Mouse (Mus musculus): Measurements from ENCODE around the gene Flii.

Flii gene

GRCm38 (mm10) chr11:60712639-60713255 is 14.3 kb downstream of the Flii start:
- no peak for DNase-seq

GRCm38 (mm10) chr11:60712040-60712439 is 15.0 kb downstream of the Flii start:
- no peak for DNase-seq

GRCm38 (mm10) chr11:60711218-60711617 is 15.8 kb downstream of the Flii start:
- no peak for DNase-seq

- DNase-seq: no peak
These were observed 17.3 kb downstream of the Flii start for GRCm38 (mm10) chr11:60709481-60710465.

GRCm38 (mm10) chr11:60708631-60709030 is 18.4 kb downstream of the Flii start:
- DNase-seq: no peak

GRCm38 (mm10) chr11:60707672-60708071 is 19.4 kb downstream of the Flii start:
- DNase-seq: peak; percentile 95

GRCm38 (mm10) chr11:60706696-60707480 is 20.2 kb downstream of the Flii start:
- no peak for DNase-seq

- DNase-seq: no peak
These were observed 21.0 kb downstream of the Flii start for GRCm38 (mm10) chr11:60706076-60706475.

- DNase-seq: no peak
These were observed 21.8 kb downstream of the Flii start for GRCm38 (mm10) chr11:60705255-60705654.

GRCm38 (mm10) chr11:60704023-60704880 is 22.8 kb downstream of the Flii start:
- no peak for DNase-seq

GRCm38 (mm10) chr11:60703131-60703530 is 23.9 kb downstream of the Flii start:
- peak; percentile 62 to 87 for DNase-seq

- DNase-seq: no peak
These were observed 25.5 kb downstream of the Flii start for GRCm38 (mm10) chr11:60701611-60702010.

- DNase-seq: no peak
These were observed 26.5 kb downstream of the Flii start for GRCm38 (mm10) chr11:60700320-60701185.

GRCm38 (mm10) chr11:60699524-60700075 is 27.5 kb downstream of the Flii start, which contains the start of gene Llgl1:
Gene Llgl1, plus strand, starts transcription at chr11:60699723.
- DNase-seq: peak; percentile 85 to 91

GRCm38 (mm10) chr11:60698806-60699523 is 28.1 kb downstream of the Flii start:
- DNase-seq: peak; percentile 84 to 88

GRCm38 (mm10) chr11:60697561-60697960 is 29.5 kb downstream of the Flii start:
- DNase-seq: peak; percentile 4 to 27

- DNase-seq: peak in 1 of 2 experiments; percentile 19
These were observed 30.9 kb downstream of the Flii start for GRCm38 (mm10) chr11:60696165-60696564.

Data from kidney, postnatal 36 days (tissue).